Mouse (Mus musculus): ENCODE results near the gene 0610010F05Rik. TPM values are rescaled to one million over a fixed set of nuclear protein-coding genes. Genes with fewer than 3 reads are reported as not detected.
"Not testable (repeated sequence)": the region's sequence is repeated elsewhere in the genome, so short reads cannot be mapped to it uniquely, and the experiment has no call there.

0610010F05Rik gene
- polyA plus RNA-seq, 1 experiment from 2014 or later, result 32.7 TPM

DNA sequence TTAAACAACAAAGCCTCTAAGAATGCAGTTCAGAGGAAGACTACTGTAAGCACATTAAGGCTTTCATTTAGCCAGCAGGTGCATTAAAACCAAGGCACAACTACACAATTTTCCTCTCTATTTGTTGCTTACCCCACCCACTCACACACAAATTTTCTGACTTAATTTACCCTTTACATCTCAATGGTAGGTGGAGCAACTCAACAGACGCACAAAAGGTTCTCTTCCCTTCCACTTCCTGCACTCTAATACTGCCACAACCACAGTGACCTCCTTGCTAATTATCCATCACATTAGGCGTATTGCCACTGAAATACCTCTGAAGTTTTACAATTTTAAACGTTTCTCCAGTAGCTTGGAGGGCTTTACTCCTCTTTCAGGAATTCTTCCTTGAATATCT is 20.2 kb upstream of the 0610010F05Rik start:
- DNase-seq (ENCODE audit: low spot score), result no peak
- Histone ChIP-seq H3K27ac (no peak overlapping the region), H3K9me3 (replicated peaks) (no peaks in the 10 kb centered on the region), H3K4me3 (no peak overlapping the region), H3K36me3 (peaks cover 47% of the 10 kb centered on the region), H3K27me3 (ENCODE audit: low read depth, poor library complexity, severe bottlenecking) (no peaks in the 10 kb centered on the region), H3K4me1 (no peaks in the 10 kb centered on the region)
- WGBS, result 75% methylated on average over 3 of the region's 3 CpGs

DNA sequence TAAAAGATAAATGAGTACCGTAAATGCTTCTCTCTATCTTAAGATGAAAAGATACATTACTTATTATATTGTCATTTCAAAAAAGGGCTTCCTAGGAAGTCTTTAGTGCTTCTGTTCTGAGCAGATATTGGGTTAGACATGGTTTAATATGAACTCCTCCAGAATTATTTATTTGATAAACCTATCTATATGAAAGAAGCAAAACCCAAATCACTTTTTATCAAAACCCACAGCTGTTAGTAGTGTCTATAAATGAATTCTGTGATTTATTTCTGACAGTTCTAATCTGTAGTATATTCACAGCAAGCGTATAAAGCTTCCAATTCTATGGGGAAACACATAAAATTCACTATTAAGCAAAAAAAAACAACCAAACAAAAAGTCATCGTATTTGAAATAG is 14.4 kb upstream of the 0610010F05Rik start:
- H3K27ac ChIP-seq, result no peak overlapping the region
- H3K4me1 ChIP-seq, result no peaks in the 10 kb centered on the region
- WGBS, result 91% methylated on average over 3 of the region's 3 CpGs
- no peaks in the 10 kb centered on the region for H3K27me3 ChIP-seq (ENCODE audit: low read depth, poor library complexity, severe bottlenecking)
- H3K9me3 ChIP-seq (replicated peaks), result no peaks in the 10 kb centered on the region
- H3K36me3 ChIP-seq, result peaks cover 79% of the 10 kb centered on the region
- no peak for DNase-seq (ENCODE audit: low spot score)
- H3K4me3 ChIP-seq, result no peak overlapping the region

DNA sequence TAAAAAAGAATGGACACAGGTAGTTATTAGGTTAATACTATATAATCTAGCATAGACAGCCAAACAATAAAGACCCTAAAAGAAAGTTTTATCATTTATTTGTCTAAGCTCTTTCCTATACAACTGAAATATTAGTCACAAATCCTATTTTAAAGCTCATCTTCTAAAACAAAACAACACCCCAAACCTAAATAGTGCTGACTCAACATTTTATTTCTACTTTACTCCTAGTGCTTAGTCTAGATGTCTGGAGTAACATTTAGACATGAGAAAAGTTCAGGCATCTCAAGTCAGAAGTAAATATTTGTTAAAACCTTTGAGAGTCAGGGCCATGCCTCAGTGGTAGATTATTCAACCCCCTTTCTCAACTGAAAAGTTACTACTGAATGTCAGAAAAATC is 14.0 kb upstream of the 0610010F05Rik start:
- Histone ChIP-seq H3K9me3 (replicated peaks) (no peaks in the 10 kb centered on the region), H3K27ac (no peak overlapping the region), H3K36me3 (peaks cover 81% of the 10 kb centered on the region), H3K27me3 (ENCODE audit: low read depth, poor library complexity, severe bottlenecking) (no peaks in the 10 kb centered on the region), H3K4me1 (no peaks in the 10 kb centered on the region), H3K4me3 (no peak overlapping the region)
- no peak for DNase-seq (ENCODE audit: low spot score)

DNA sequence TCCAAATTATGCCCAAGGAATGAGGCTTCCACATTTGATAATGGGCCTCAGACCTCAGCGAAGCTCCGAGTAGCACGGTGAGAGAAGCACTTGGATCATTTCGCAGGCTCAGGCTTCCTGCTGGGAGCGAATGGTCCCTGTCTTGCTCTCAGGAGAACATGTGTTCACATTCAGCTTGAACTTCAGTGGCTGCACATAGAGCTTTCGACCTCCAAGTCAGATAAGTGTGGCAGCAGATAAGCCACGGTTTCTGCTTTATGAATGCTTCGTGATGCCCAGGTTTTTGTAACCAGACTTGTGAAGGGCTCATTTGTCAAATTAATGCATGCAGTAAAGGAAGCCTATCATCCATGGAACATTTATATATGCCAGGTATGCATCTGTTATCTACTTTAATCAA is 1.1 kb upstream of the 0610010F05Rik start:
- H3K27ac ChIP-seq, result no peak overlapping the region
- WGBS, result 75% methylated on average over 8 of the region's 8 CpGs
- DNase-seq (ENCODE audit: low spot score), result no peak
- H3K27me3 ChIP-seq (ENCODE audit: low read depth, poor library complexity, severe bottlenecking), result no peaks in the 10 kb centered on the region
- H3K9me3 ChIP-seq (replicated peaks), result no peaks in the 10 kb centered on the region
- peaks cover 7% of the 10 kb centered on the region for H3K4me1 ChIP-seq
- H3K4me3 ChIP-seq, result no peak overlapping the region
- peaks cover 24% of the 10 kb centered on the region for H3K36me3 ChIP-seq

DNA sequence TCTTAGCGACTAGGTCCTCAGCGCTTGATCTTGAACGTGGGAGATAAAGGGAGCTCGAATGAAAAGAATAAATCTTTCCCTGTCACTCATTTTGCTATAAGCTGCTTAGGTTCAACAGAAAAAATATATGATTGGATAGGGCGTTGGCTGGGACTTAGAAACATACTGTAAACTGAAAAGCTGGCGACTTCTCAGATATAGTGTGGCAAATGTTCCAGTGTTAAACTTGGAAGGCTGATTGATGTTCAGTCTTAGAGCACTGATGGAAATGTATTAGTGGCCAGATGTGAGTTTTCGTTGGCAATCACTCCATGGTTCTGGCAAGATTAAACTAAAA is 408 bp upstream of the 0610010F05Rik start:
- Histone ChIP-seq H3K27ac (no peak overlapping the region), H3K27me3 (ENCODE audit: low read depth, poor library complexity, severe bottlenecking) (no peaks in the 10 kb centered on the region), H3K4me3 (peak overlapping the region; percentile 94), H3K4me1 (peaks cover 7% of the 10 kb centered on the region), H3K36me3 (peaks cover 17% of the 10 kb centered on the region), H3K9me3 (replicated peaks) (no peaks in the 10 kb centered on the region)
- DNase-seq (ENCODE audit: low spot score), result no peak
- 16% methylated on average over 7 of the region's 7 CpGs for WGBS

DNA sequence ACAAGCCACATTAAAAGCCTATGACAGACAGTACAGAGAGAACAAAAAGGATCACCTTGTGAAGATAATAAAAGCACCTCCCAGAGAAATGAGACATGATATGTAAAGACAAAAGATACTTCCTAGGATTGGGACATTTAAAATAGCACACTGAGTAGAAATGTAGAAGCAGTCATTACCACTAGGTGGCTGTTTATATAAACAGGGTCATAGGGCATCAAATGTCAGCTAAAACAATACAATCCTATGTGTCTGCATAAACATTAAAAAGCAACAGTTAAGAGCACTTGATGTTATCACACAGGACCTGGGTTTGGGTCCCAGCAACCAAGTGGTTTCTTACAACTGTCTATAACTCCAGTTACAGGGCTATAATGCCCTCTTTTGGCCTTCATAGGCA is 2.8 kb downstream of the 0610010F05Rik start:
- Histone ChIP-seq H3K27ac (no peak overlapping the region), H3K9me3 (replicated peaks) (no peaks in the 10 kb centered on the region), H3K27me3 (ENCODE audit: low read depth, poor library complexity, severe bottlenecking) (no peaks in the 10 kb centered on the region), H3K4me1 (peaks cover 7% of the 10 kb centered on the region), H3K4me3 (no peak overlapping the region), H3K36me3 (peaks cover 12% of the 10 kb centered on the region)
- DNase-seq (ENCODE audit: low spot score), result no peak

DNA sequence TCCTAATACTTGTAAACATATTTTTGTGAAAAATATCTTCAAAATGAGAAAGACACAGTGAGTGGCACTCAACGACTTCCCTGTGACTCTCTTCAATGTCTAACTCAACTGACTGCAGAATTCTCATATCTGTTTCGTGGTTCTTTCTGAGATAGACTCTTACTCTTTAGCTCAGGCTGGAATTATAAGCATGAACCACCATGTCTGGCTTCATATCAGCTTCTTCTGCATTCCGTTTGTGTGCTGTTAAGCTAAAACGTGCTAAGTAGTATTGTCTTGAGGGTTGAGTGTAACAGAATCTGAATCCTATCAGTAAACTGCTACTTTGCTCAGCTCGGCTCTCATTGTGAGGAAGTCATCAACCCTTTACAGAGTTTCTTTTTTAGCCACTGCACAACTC is 14.4 kb downstream of the 0610010F05Rik start:
- Histone ChIP-seq H3K27ac (no peak overlapping the region), H3K27me3 (ENCODE audit: low read depth, poor library complexity, severe bottlenecking) (no peaks in the 10 kb centered on the region), H3K36me3 (peaks cover 33% of the 10 kb centered on the region), H3K4me3 (no peak overlapping the region), H3K4me1 (no peaks in the 10 kb centered on the region), H3K9me3 (replicated peaks) (no peaks in the 10 kb centered on the region)
- no peak for DNase-seq (ENCODE audit: low spot score)
- WGBS, result 85% methylated on average over 5 of the region's 5 CpGs

DNA sequence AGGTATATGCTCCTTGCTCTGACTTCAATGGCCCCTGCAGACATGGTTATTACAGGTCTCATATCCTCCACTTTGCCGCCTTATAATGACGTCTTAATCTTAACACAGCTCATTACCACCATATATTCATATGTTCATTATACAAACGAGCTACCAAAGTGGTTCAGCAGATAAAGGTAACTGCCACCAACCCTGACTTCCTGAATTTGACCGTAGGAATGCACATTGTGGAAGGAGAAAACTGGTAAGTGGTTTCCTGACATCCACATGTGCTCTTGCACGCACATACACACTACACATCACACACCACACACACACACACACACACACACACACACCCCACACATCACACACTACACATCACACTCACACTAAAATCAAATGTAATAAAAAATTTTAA is 18.9 kb downstream of the 0610010F05Rik start:
- Histone ChIP-seq H3K4me1 (no peaks in the 10 kb centered on the region), H3K36me3 (peaks cover 39% of the 10 kb centered on the region), H3K9me3 (replicated peaks) (no peaks in the 10 kb centered on the region), H3K27ac (no peak overlapping the region), H3K27me3 (ENCODE audit: low read depth, poor library complexity, severe bottlenecking) (no peaks in the 10 kb centered on the region), H3K4me3 (no peak overlapping the region)
- 86% methylated on average over 5 of the region's 5 CpGs for WGBS
- no peak for DNase-seq (ENCODE audit: low spot score)

DNA sequence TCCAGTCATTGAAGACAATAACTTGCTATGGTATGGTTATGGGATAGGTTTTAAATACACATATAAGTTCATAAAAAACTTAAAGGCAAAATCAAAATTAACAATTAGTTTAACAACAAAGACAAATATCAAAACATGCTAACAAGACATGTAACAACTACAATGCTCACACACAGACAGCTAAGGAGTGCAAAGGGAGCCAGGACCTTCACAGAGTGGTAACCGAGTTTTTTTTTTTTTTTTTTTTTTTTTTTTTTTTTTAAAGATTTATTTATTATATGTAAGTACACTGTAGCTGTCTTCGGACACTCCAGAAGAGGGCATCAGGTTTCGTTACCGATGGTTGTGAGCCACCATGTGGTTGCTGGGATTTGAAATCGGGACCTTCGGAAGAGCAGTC is 26.1 kb downstream of the 0610010F05Rik start:
- DNase-seq (ENCODE audit: low spot score); H3K27ac ChIP-seq; H3K4me3 ChIP-seq; H3K9me3 ChIP-seq (replicated peaks); H3K27me3 ChIP-seq (ENCODE audit: low read depth, poor library complexity, severe bottlenecking); H3K4me1 ChIP-seq: not testable (repeated sequence)
- peaks cover 67% of the 10 kb centered on the region for H3K36me3 ChIP-seq
- 94% methylated on average over 6 of the region's 6 CpGs for WGBS

DNA sequence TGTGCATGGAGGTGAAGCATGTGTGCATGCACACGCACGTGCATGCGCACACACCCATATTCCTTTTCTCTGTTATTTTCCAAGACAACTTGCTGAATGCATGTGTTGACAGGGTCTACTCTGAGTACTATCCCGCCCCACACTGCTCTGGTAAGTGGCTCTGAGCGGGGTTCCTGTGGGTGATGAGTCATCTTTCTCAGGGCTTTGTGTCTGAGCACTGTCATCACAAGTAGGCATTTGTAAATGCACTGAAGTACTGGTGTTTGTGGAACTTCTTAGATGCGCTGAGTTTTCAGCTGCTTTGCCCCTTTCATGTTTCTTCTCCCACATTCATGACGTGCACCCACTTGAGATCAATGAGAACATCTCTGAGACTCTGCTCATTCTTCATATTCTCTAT is 63.3 kb downstream of the 0610010F05Rik start:
- WGBS, result 95% methylated on average over 7 of the region's 7 CpGs
- Histone ChIP-seq H3K4me1 (no peaks in the 10 kb centered on the region), H3K4me3 (no peak overlapping the region), H3K27ac (no peak overlapping the region), H3K9me3 (replicated peaks) (no peaks in the 10 kb centered on the region), H3K36me3 (peaks cover 17% of the 10 kb centered on the region), H3K27me3 (ENCODE audit: low read depth, poor library complexity, severe bottlenecking) (no peaks in the 10 kb centered on the region)
- no peak for DNase-seq (ENCODE audit: low spot score)

DNA sequence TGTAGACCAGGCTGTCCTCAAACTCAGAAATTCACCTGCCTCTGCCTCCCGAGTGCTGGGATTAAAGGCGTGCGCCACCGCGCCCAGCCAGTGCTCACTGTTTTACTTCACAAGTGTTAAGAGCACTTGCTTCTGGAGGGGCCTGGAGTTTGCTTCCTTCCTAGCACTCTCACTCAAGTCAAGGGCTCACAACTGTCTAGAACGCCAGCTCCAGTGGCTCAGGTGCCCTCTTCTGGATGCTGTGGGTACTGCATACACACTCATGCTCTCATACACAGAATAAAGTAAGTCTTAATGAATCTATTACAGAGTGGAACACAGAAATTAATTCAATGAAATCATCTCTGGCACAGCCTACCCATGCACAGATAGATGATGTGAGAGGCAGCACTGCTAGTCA is 67.7 kb downstream of the 0610010F05Rik start:
- Histone ChIP-seq H3K27ac (no peak overlapping the region), H3K9me3 (replicated peaks) (no peaks in the 10 kb centered on the region), H3K4me1 (no peaks in the 10 kb centered on the region), H3K36me3 (peaks cover 8% of the 10 kb centered on the region), H3K27me3 (ENCODE audit: low read depth, poor library complexity, severe bottlenecking) (no peaks in the 10 kb centered on the region), H3K4me3 (no peak overlapping the region)
- DNase-seq (ENCODE audit: low spot score), result peak; percentile 79
- 55% methylated on average over 6 of the region's 6 CpGs for WGBS

DNA sequence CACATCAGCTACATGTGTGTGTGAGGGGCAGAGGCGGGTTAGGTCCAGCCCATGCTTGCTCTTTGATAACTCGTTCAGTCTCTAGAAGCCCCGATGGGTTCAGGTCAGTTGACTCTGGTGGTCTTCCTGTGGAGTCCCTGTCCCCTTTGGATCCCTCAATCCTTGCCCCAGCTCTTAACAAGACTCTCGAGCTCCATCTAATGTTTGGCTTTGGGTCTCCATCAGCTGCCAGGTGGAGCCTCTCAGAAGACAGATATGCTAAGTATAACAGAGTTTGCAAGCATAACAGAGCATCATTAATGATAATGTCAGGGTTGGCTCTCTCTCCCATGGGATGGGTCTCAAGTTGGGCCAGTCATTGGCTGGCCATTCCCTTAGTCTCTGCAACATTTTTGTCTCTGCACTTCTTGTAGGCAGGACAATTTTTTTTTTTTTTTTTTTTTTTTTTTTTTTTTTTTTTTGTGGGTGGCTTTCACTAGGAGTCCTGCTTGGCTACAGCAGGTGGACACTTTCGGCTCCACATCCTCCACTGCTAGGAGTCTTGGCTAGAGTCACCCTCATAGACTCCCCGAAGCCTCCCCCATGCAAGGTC is 76.3 kb downstream of the 0610010F05Rik start:
- H3K4me1 ChIP-seq, result no peaks in the 10 kb centered on the region
- no peaks in the 10 kb centered on the region for H3K9me3 ChIP-seq (replicated peaks)
- no peaks in the 10 kb centered on the region for H3K36me3 ChIP-seq
- H3K4me3 ChIP-seq, result no peak overlapping the region
- DNase-seq (ENCODE audit: low spot score), result no peak
- H3K27me3 ChIP-seq (ENCODE audit: low read depth, poor library complexity, severe bottlenecking), result no peaks in the 10 kb centered on the region
- 71% methylated on average over 6 of the region's 6 CpGs for WGBS
- H3K27ac ChIP-seq, result no peak overlapping the region

DNA sequence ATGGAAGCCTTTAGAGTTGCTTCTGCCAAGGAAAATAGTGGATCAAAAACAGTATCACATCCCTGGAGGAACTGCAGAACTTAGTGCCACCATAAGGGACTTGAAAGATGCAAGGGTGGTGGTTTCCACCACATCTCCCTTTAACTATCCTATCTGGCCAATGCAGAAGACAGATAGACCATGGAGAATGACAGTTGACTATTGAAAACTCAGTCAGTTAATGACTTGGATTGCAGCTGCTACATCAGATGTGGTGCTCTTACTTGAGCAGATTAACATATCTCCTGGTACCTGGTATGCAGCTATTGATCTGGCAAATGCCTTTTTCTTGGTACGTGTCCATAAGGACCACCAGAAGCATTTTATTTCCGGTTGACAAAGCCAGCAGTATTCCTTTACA is 96.0 kb downstream of the 0610010F05Rik start:
- no peak overlapping the region for H3K27ac ChIP-seq
- no peaks in the 10 kb centered on the region for H3K4me1 ChIP-seq
- no peak overlapping the region for H3K4me3 ChIP-seq
- DNase-seq (ENCODE audit: low spot score), result no peak
- H3K36me3 ChIP-seq, result no peaks in the 10 kb centered on the region
- WGBS, result 93% methylated on average over 2 of the region's 2 CpGs
- H3K9me3 ChIP-seq (replicated peaks), result no peaks in the 10 kb centered on the region
- H3K27me3 ChIP-seq (ENCODE audit: low read depth, poor library complexity, severe bottlenecking), result no peaks in the 10 kb centered on the region

DNA sequence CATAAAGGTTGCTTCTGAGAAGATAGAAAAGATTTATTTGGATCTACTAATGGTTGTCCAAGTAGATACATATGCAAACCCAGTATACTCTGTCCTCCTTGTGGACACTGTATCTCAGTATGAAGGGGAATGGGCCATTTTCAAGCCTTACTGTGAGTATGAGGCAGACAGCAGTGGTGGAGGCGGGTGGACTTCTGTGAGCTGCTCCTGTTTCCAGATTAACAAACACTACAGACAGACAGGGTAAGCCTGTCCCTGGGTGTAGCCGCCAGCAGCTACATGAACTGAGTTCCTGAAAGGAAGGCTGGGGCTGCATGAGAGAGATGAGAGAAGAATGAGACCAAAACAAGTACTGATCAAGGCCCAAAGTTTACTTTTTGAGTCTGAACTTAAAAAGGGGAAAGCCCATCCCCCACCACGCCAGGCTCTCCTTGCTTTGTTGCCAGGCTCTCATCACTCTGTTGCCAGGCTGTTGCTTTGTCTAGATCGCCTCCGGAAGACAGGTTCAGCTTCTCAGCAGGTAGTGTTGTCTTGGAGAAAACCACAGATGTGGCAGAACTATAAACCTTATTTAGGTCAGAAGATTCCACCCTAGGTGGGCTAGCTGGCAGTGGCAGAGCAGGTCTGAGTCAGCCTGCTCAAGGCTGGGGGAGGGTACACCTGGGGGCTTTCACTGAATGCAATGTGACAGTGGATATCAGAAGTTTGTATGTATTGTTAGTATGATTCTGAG is 112.8 kb downstream of the 0610010F05Rik start, which contains the start of gene 1700093K21Rik:
TSS of gene 1700093K21Rik (minus strand) at position 683 of the 733 bp plus-strand sequence.
- DNase-seq (ENCODE audit: low spot score), result no peak
- 56% methylated on average over 5 of the region's 5 CpGs for WGBS
- Histone ChIP-seq H3K27ac (no peak within 1 kb of the TSS), H3K9me3 (replicated peaks) (no peaks in the 10 kb centered on the region), H3K4me3 (no peak within 1 kb of the TSS), H3K27me3 (ENCODE audit: low read depth, poor library complexity, severe bottlenecking) (no peaks in the 10 kb centered on the region), H3K4me1 (no peaks in the 10 kb centered on the region; the same call in 1 of the 2 replicates), H3K36me3 (no peaks in the 10 kb centered on the region)
